23 mouse cellular contexts compared by ENCODE assay signal in genomic region chr5:113700388-113701023, GRCm38 (mm10). TPM values are rescaled to one million over a fixed set of nuclear protein-coding genes. Genes with fewer than 3 reads are reported as not detected.
"Had no signal": no experiment of that assay in that cellular context is flagged by ENCODE, and none has a peak within 500 bp of the region (broad histone marks: within the 10 kb centered on the region; RNA-seq: fewer than 3 reads in every experiment).

No protein-coding gene starts in this region.

- H3K4me1 ChIP-seq: liver, embryonic 12.5 days had no signal

- DNase-seq: kidney, adult 11 months; kidney, adult 9 months; kidney, postnatal 36 days; lung, embryonic 14.5 days; lung, postnatal 10 days; lung, postnatal 4 days; midbrain, embryonic 14.5 days; thymus, postnatal 4 days had no signal

- H3K4me2 ChIP-seq: limb, embryonic 15.5 days; liver, embryonic 12.5 days; lung, embryonic 14.5 days; neural tube, embryonic 15.5 days had no signal

- H3K4me3 ChIP-seq: layer of hippocampus, adult 2 months; left cerebral cortex, adult 2 months; limb, embryonic 15.5 days; liver, embryonic 12.5 days; midbrain, embryonic 10.5 days; myocyte; neural tube, embryonic 15.5 days had no signal

- H3K9me3 ChIP-seq: limb, embryonic 15.5 days; liver, embryonic 12.5 days; midbrain, embryonic 10.5 days; neural tube, embryonic 15.5 days had no signal

- H3K9ac ChIP-seq: limb, embryonic 15.5 days; liver, embryonic 12.5 days; lung, embryonic 14.5 days; neural tube, embryonic 15.5 days had no signal

- H3K36me3 ChIP-seq: limb, embryonic 15.5 days; liver, embryonic 12.5 days; midbrain, embryonic 10.5 days; neural tube, embryonic 15.5 days had no signal

- H3K27ac ChIP-seq: kidney, postnatal 0 days; layer of hippocampus, adult 2 months; left cerebral cortex, adult 2 months; limb, embryonic 15.5 days; liver, embryonic 12.5 days; midbrain, embryonic 10.5 days; neural tube, embryonic 15.5 days had no signal

- H3K27me3 ChIP-seq: limb, embryonic 15.5 days; neural tube, embryonic 15.5 days had no signal

- ATAC-seq: liver, embryonic 12.5 days had no signal

RNA-seq across cellular contexts. Expression of gene 1700069L16Rik, which starts 24.1 kb away (rescaled TPM):
- total RNA-seq: layer of hippocampus, adult 2 months; layer of hippocampus, postnatal 25 days; left cerebral cortex, adult 2 months; left cerebral cortex, postnatal 25 days; megakaryocyte, adult 5-6 weeks had no signal
- polyA plus RNA-seq: kidney, postnatal 0 days; limb, embryonic 11.5 days; limb, embryonic 15.5 days; liver, embryonic 12.5 days; liver, embryonic 16.5 days; lung, embryonic 14.5 days; midbrain, embryonic 10.5 days; midbrain, embryonic 14.5 days; myocyte; neural tube, embryonic 11.5 days; neural tube, embryonic 15.5 days; thymus, postnatal 0 days had no signal
